Mouse (Mus musculus) thymus, adult 18-20 months (tissue): Measurements from ENCODE around the gene Zfp618.

Source experiments
- DNase-seq, 2 experiments: peaks; one replicate each; pipeline ENCODE4 v3.0.0; 2022; ENCODE audit warnings: mixed read lengths in 2 of 2

Gene Zfp618

GRCm38 (mm10) chr4:63165636-63166035, 200.3 kb downstream of the Zfp618 start:
- no peak for DNase-seq

GRCm38 (mm10) chr4:63166323-63166722, 200.9 kb downstream of the Zfp618 start:
- peak; percentile 36 to 52 for DNase-seq

GRCm38 (mm10) chr4:63170061-63170460, 204.7 kb downstream of the Zfp618 start:
- DNase-seq = no peak

- no peak for DNase-seq
Observed at GRCm38 (mm10) chr4:63171122-63171521, 205.7 kb downstream of the Zfp618 start.

- DNase-seq = no peak
Observed at GRCm38 (mm10) chr4:63171969-63172685, 206.8 kb downstream of the Zfp618 start, which contains the start of gene Kif12. Gene Kif12, minus strand, starts transcription at chr4:63172131.

GRCm38 (mm10) chr4:63181556-63181955, 216.2 kb downstream of the Zfp618 start:
- no peak for DNase-seq

GRCm38 (mm10) chr4:63186281-63186870, 221.0 kb downstream of the Zfp618 start:
- DNase-seq = no peak
